ENCODE assay signal across 3 mouse cellular contexts in genomic region chr1:80749122-80749521, GRCm38 (mm10). TPM values are rescaled to one million over a fixed set of nuclear protein-coding genes. Genes with fewer than 3 reads are reported as not detected.
DNase-seq lines count a peak whose midpoint lies in the region; TF ChIP-seq lines count a peak whose summit lies in the region.
"Not testable (repeated sequence)": the region's sequence is repeated elsewhere in the genome, so short reads cannot be mapped to it uniquely, and the experiment has no call there.
"Had no signal": no experiment of that assay in that cellular context is flagged by ENCODE, and none has a peak within 500 bp of the region (broad histone marks: within the 10 kb centered on the region; RNA-seq: fewer than 3 reads in every experiment).

No protein-coding gene starts in this region.

- TF ChIP-seq POLR2A in CH12.LX (IDR thresholded peaks at IDR 0.05; ENCODE audit: low read depth, low read length): peak; percentile 29; the same call in 1 of the 2 replicates

- dilution Hi-C loops in CH12.LX (cut with MboI; ENCODE audit: extremely low pct_ligation_motif_present, extremely low pct_unique_long_range_greater_than_20kb, low sequenced_read_pairs): not testable (repeated sequence)

- H3K27ac ChIP-seq in CH12.LX (ENCODE audit: insufficient read depth, low read depth): peak overlapping the region; percentile 83
- peak overlapping the region; percentile 57; the same call in 1 of the 2 replicates for H3K27ac ChIP-seq in layer of hippocampus, adult 2 months

- not testable (repeated sequence) for TF ChIP-seq CTCF in CH12.LX (conservative IDR thresholded peaks at IDR 0.05 in 1 of 2, IDR thresholded peaks at IDR 0.05 in 1 of 2; ENCODE audit: low read depth in 2 of 2, low read length in 2 of 2); layer of hippocampus, adult 2 months (conservative IDR thresholded peaks at IDR 0.05)

- peak; percentile 74 for TF ChIP-seq EP300 in CH12.LX (IDR thresholded peaks at IDR 0.05; ENCODE audit: low read length)

- H3K79me2 ChIP-seq in CH12.LX (replicated peaks; ENCODE audit: control insufficient read depth, extremely low read depth, insufficient read depth, poor library complexity, severe bottlenecking): peaks cover 58% of the 10 kb centered on the region

- peak overlapping the region in 1 of 3 experiments; percentile 31 for H3K4me3 ChIP-seq in CH12.LX (replicated peaks in 1 of 3; ENCODE audit: low read depth in 2 of 3, low read length in 2 of 3, poor library complexity in 1 of 3)
- not testable (repeated sequence) for H3K4me3 ChIP-seq in layer of hippocampus, adult 2 months

- in situ Hi-C loops in CH12.LX (cut with MboI; ENCODE audit: low pct_ligation_motif_present, low pct_unique_long_range_greater_than_20kb, low sequenced_read_pairs): not testable (repeated sequence)

- peak; percentile 66 for DNase-seq in CH12.LX (ENCODE audit: extremely low read depth)
- DNase-seq in layer of hippocampus, adult 2 months (ENCODE audit: low spot score in 2 of 2): not testable (repeated sequence)

- peaks cover 5 to 33% of the 10 kb centered on the region in 2 experiments for H3K36me3 ChIP-seq in CH12.LX (replicated peaks in 1 of 2; ENCODE audit: control insufficient read depth in 1 of 2, insufficient read depth in 1 of 2, low read length in 1 of 2)

- not testable (repeated sequence) for H3K27me3 ChIP-seq in CH12.LX (replicated peaks)

- H3K4me1 ChIP-seq in CH12.LX (ENCODE audit: control insufficient read depth in 1 of 2, insufficient read depth in 2 of 2): peaks cover 21 to 61% of the 10 kb centered on the region in 2 experiments

- not testable (repeated sequence) for TF ChIP-seq RAD21 in CH12.LX (IDR thresholded peaks at IDR 0.05; ENCODE audit: low read depth, low read length)

- peak overlapping the region; percentile 23 for H3K9ac ChIP-seq in CH12.LX (ENCODE audit: insufficient read depth, low read depth)

- peaks cover 12% of the 10 kb centered on the region for H3K9me3 ChIP-seq in CH12.LX (replicated peaks; ENCODE audit: low read length)

- peak overlapping the region; percentile 93; the same call in 1 of the 2 replicates for H3K4me2 ChIP-seq in CH12.LX (ENCODE audit: insufficient read depth, low read depth, poor library complexity, severe bottlenecking)

TF ChIP-seq in CH12.LX, 34 proteins besides CTCF, POLR2A, EP300 and RAD21:
- TF ChIP-seq IRF4 (IDR thresholded peaks at IDR 0.05; ENCODE audit: low read depth, low read length) (peak; percentile 65), POLR2AphosphoS2 (IDR thresholded peaks at IDR 0.05; ENCODE audit: low read depth, low read length) (0 out of 2 replicates have a peak, but pooled peaks have one; percentile 37), MXI1 (IDR thresholded peaks at IDR 0.05; ENCODE audit: low read depth, low read length) (peak; percentile 38; the same call in 1 of the 2 replicates), ETS1 (conservative IDR thresholded peaks at IDR 0.05; ENCODE audit: low read depth, low read length) (peak; percentile 52), MEF2A (IDR thresholded peaks at IDR 0.05; ENCODE audit: borderline replicate concordance, low read depth, low read length) (peak; percentile 38; the same call in 1 of the 2 replicates), NELFE (IDR thresholded peaks at IDR 0.05; ENCODE audit: low read depth, low read length) (0 out of 2 replicates have a peak, but pooled peaks have one; percentile 16), MAFK (IDR thresholded peaks at IDR 0.05; ENCODE audit: insufficient replicate concordance, low read length) (0 out of 2 replicates have a peak, but pooled peaks have one; percentile 19), ELF1 (IDR thresholded peaks at IDR 0.05; ENCODE audit: low read depth, low read length) (0 out of 2 replicates have a peak, but pooled peaks have one; percentile 14)

RNA-seq across cellular contexts. Expression of gene Dock10, which starts 9.2 kb away (rescaled TPM):
- total RNA-seq in CH12.LX (2012; rRNA removed) (41.4 and 44.7 TPM in 2 replicates), CH12.LX (2014; rRNA removed) (62.2 and 74.4 TPM in 2 replicates)
- polyA plus RNA-seq in CH12.LX (2012; ENCODE audit: insufficient read length, low read depth): 66.2 and 77.2 TPM in 2 replicates
- total RNA-seq in layer of hippocampus, adult 2 months (2021): 100 to 1,000 TPM in 1 of 2 experiments, 10 to 100 TPM in 1; 98.7 to 103 TPM
- polyA plus RNA-seq: G1E had no signal
